ENCODE assay signal across 16 mouse cellular contexts in genomic region chr9:86631153-86631552, GRCm38 (mm10). TPM values are rescaled to one million over a fixed set of nuclear protein-coding genes. Genes with fewer than 3 reads are reported as not detected.
DNase-seq lines count a peak whose midpoint lies in the region; ATAC-seq and TF ChIP-seq lines count a peak whose summit lies in the region.
"Had no signal": no experiment of that assay in that cellular context is flagged by ENCODE, and none has a peak within 500 bp of the region (broad histone marks: within the 10 kb centered on the region; RNA-seq: fewer than 3 reads in every experiment).

No protein-coding gene starts in this region.

- no peak overlapping the region; the same call in 1 of the 2 replicates for H3K4me2 ChIP-seq in lung, postnatal 0 days (replicated peaks; ENCODE audit: low read depth, low read length)
- H3K4me2 ChIP-seq in heart, embryonic 16.5 days (ENCODE audit: low read depth, low read length) = peak overlapping the region; percentile 57
- H3K4me2 ChIP-seq: lung, embryonic 14.5 days; neural tube, embryonic 13.5 days had no signal

- whole genome bisulfite sequencing in heart, embryonic 10.5 days = 82% methylated on average over 7 of the region's 7 CpGs
- WGBS in lung, postnatal 0 days = 60% methylated on average over 7 of the region's 7 CpGs
- WGBS in heart, embryonic 16.5 days = 49% methylated on average over 7 of the region's 7 CpGs

- H3K4me1 ChIP-seq in heart, embryonic 10.5 days = peaks cover 12% of the 10 kb centered on the region
- H3K4me1 ChIP-seq in lung, postnatal 0 days (ENCODE audit: insufficient read depth, low read depth, low read length) = no peaks in the 10 kb centered on the region
- peaks cover 22% of the 10 kb centered on the region for H3K4me1 ChIP-seq in heart, embryonic 16.5 days (ENCODE audit: control insufficient read depth, insufficient read depth, low read length)
- H3K4me1 ChIP-seq: neural tube, embryonic 13.5 days had no signal

- TF ChIP-seq CTCF in lung, postnatal 0 days (IDR thresholded peaks at IDR 0.05) = no peak

- H3K4me3 ChIP-seq in heart, embryonic 10.5 days = no peak overlapping the region
- no peak overlapping the region for H3K4me3 ChIP-seq in lung, postnatal 0 days (ENCODE audit: low read depth, low read length)
- peak overlapping the region; percentile 26 for H3K4me3 ChIP-seq in heart, embryonic 16.5 days (ENCODE audit: low read length)
- H3K4me3 ChIP-seq: neural tube, embryonic 13.5 days had no signal

- H3K9me3 ChIP-seq in heart, embryonic 10.5 days = no peaks in the 10 kb centered on the region
- no peaks in the 10 kb centered on the region for H3K9me3 ChIP-seq in lung, postnatal 0 days (ENCODE audit: low read length)
- no peaks in the 10 kb centered on the region for H3K9me3 ChIP-seq in heart, embryonic 16.5 days (replicated peaks; ENCODE audit: control insufficient read depth, low read length)
- H3K9me3 ChIP-seq: neural tube, embryonic 13.5 days had no signal

- H3K27me3 ChIP-seq in heart, embryonic 10.5 days (ENCODE audit: insufficient read depth, poor library complexity, severe bottlenecking) = no peaks in the 10 kb centered on the region
- H3K27me3 ChIP-seq in lung, postnatal 0 days (replicated peaks; ENCODE audit: insufficient read depth, low read length) = no peaks in the 10 kb centered on the region
- H3K27me3 ChIP-seq in heart, embryonic 16.5 days (ENCODE audit: control insufficient read depth, insufficient read depth, low read length) = no peaks in the 10 kb centered on the region
- H3K27me3 ChIP-seq: neural tube, embryonic 13.5 days had no signal

- TF ChIP-seq EP300 in lung, postnatal 0 days (IDR thresholded peaks at IDR 0.05) = no peak

- peak; percentile 26 to 43 for DNase-seq in heart, adult 18-20 months
- no peak for DNase-seq in heart, embryonic 10.5 days (ENCODE audit: low spot score)
- peak; percentile 14 for DNase-seq in lung, postnatal 0 days (ENCODE audit: low spot score)
- no peak for DNase-seq in lung, postnatal 36 days
- peak; percentile 24 for DNase-seq in naive thymus-derived CD4-positive, alpha-beta T cell, adult 2 months (ENCODE audit: low read depth)
- DNase-seq in embryo, embryonic 11 days = no peak
- no peak for DNase-seq in thymus, postnatal 10 days (ENCODE audit: low spot score in 2 of 2)
- DNase-seq: cerebellum, postnatal 36 days; gastrocnemius, postnatal 36 days; kidney, postnatal 14 days; midbrain, embryonic 14.5 days; thymus, postnatal 14 days had no signal

- H3K9ac ChIP-seq in lung, postnatal 0 days (replicated peaks; ENCODE audit: low read depth) = no peak overlapping the region
- 0 out of 2 replicates have a peak overlapping the region, but pooled peaks have one; percentile 20 for H3K9ac ChIP-seq in heart, embryonic 16.5 days (ENCODE audit: low read length)
- H3K9ac ChIP-seq: lung, embryonic 14.5 days; neural tube, embryonic 13.5 days had no signal

- ATAC-seq in lung, postnatal 0 days = no peak
- peak; percentile 33; the same call in 1 of the 2 replicates for ATAC-seq in heart, embryonic 16.5 days (replicated peaks; ENCODE audit: extremely low read depth, insufficient read depth, low FRiP score)
- ATAC-seq: forebrain, embryonic 16.5 days had no signal

- H3K27ac ChIP-seq in heart, embryonic 10.5 days = no peak overlapping the region
- H3K27ac ChIP-seq in lung, postnatal 0 days (ENCODE audit: low read length) = no peak overlapping the region
- peak overlapping the region; percentile 62; the same call in 1 of the 2 replicates for H3K27ac ChIP-seq in heart, embryonic 16.5 days (ENCODE audit: low read length)
- H3K27ac ChIP-seq: neural tube, embryonic 13.5 days had no signal

- no peaks in the 10 kb centered on the region for H3K36me3 ChIP-seq in heart, embryonic 10.5 days
- no peaks in the 10 kb centered on the region for H3K36me3 ChIP-seq in lung, postnatal 0 days (ENCODE audit: insufficient read depth, low read length)
- no peaks in the 10 kb centered on the region; the same call in 1 of the 2 replicates for H3K36me3 ChIP-seq in heart, embryonic 16.5 days (ENCODE audit: control insufficient read depth, insufficient read depth)
- H3K36me3 ChIP-seq: neural tube, embryonic 13.5 days had no signal

RNA-seq across cellular contexts. Expression of gene Rwdd2a, which starts 59.4 kb away (rescaled TPM):
- total RNA-seq in heart, adult 18-20 months (2021) = under 1 TPM; 0.21 to 0.77 TPM
- polyA plus RNA-seq in heart, embryonic 10.5 days (2016; fragmentation: Nextera tagmentation; extraction: Ambion mirVana) = 3.8 and 4.1 TPM in 2 replicates
- 6.1 and 6.7 TPM in 2 replicates for polyA plus RNA-seq in lung, postnatal 0 days (2015; fragmentation: Nextera tagmentation; extraction: Ambion mirVana)
- 3.9 and 5.2 TPM in 2 replicates for polyA plus RNA-seq in heart, embryonic 16.5 days (2015; fragmentation: Nextera tagmentation; extraction: Ambion mirVana)

RNA-seq across cellular contexts. Expression of gene Pgm3, which starts 59.5 kb away (rescaled TPM):
- total RNA-seq in heart, adult 18-20 months (2021) = 1 to 10 TPM; 7.4 to 7.8 TPM
- 32.2 and 35.3 TPM in 2 replicates for polyA plus RNA-seq in heart, embryonic 10.5 days (2016; fragmentation: Nextera tagmentation; extraction: Ambion mirVana)
- polyA plus RNA-seq in lung, postnatal 0 days (2015; fragmentation: Nextera tagmentation; extraction: Ambion mirVana) = 20.5 and 24.6 TPM in 2 replicates
- 20.1 and 20.6 TPM in 2 replicates for polyA plus RNA-seq in heart, embryonic 16.5 days (2015; fragmentation: Nextera tagmentation; extraction: Ambion mirVana)

Comparison
In these comparisons a context has a peak if more than half of its experiments do, and no peak if none do; other contexts are left out.
1. DNase-seq: peak in heart, adult 18-20 months (2 of 2), lung, postnatal 0 days (single experiment) and naive thymus-derived CD4-positive, alpha-beta T cell, adult 2 months (single experiment); none in heart, embryonic 10.5 days (single experiment), lung, postnatal 36 days (single experiment), embryo, embryonic 11 days (single experiment) and thymus, postnatal 10 days (0 of 2).